Mouse (Mus musculus): ENCODE measurements around the gene Ifne.
"Not testable (repeated sequence)": the region's sequence is repeated elsewhere in the genome, so short reads cannot be mapped to it uniquely, and the experiment has no call there.

The Ifne gene

DNA sequence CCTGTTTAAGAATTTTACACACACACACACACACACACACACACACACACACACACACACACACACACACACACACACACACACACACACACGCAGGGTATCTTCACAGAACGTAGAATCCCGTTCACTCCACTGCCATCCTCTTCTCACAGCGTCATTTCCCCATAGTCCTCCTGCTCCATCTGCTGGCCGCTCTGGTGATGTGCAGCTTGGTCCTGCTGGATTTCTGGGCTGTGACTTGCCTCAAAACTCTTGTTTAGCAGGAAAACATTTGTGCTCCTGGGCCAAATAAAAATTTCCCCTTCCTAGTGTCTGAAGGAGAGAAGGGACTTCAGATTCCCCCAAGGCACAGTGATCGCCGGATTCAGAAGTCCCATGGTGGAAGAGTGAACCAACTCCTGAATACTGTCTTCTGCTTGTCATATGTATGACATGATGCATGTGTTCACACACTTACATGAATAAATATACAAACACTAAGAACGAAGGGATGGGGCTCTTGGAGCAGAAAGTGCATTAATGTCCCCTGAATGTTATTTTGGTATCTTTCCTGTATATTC is 12.6 kb downstream of the Ifne start:
- peak; percentile 83 for DNase-seq

DNA sequence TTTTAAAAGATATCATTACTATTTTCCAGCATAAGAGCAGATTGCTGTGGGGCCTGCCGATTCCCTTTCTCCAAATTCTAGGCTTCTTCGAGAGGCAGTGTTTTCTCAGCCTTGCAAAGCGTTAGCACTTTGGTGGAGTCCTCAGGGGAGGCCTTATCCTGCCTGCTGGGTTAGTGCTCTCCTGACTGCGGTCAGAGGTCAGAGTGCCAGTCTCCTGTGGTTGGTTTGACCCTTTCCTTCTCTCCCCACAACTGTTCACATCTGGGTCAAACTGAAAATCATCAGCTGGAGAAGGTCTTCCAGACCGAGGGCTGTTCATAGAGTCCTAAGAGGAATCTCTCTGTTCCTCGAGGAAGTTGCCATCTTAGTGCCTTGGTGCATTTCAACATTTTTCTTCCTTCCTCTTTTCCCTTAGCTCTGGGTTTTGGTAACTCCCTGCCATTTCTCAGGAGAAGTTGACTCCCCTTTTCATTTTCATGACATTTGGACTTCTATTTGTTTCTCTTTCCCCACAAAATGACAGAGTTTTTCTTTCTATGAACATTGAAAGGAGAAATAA is 14.9 kb downstream of the Ifne start:
- no peak for DNase-seq

DNA sequence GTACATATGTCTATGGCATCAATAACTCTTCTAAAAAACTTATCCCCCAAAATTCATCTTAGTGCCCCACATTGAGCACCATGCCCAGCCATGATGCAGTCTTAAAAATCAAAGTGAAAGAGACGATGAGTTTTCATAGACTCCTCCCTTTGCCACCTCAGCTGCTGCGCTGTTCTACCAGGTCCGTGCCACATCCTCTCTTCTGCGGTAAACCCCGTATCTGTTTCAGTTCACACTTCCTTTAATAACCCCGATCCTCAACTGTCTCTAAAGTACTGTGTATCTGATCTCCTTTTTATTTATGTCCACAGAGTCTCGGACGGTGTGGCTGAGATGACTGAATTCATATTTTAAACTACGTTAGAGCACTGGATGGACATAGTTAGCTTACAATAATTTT is 15.4 kb downstream of the Ifne start:
- DNase-seq = no peak

DNA sequence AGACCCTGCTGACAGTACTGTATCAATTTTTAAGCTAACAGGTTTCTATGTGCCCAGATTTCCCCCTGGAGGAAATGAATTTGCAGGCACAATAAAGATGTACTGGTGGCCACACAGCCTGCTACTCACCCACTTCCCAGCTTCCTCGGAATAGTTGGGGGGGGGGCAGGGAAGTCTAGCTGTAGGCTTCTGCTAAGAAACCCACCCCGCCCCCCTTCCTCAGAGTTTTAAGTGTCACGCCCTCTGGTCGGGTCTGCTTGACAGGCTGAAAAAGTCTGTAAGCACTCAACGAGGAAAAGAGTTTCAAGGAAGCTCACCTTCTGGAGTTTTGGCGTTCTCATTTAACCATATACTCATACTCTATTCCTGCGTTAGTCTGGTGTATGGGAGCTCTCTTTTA is 16.7 kb downstream of the Ifne start:
- DNase-seq = peak; percentile 56

DNA sequence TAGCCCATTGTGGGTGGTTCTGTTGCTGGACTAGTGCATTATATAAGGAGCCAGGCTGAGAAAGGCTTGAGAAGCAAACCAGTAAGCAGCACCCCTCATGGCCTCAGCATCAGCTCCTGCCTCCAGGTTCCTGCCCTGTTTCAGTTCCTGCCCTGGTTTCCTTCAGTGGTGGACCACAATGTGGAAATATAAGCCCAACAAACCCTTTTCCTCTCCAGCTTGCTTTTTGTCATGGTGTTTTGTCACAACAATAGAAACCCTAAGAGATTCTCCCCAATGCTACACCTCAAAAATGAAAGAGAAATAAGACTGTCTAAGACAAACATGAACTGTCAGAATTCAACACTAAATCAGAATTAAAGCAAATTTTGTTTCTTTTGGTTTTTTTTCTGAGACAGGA is 20.8 kb downstream of the Ifne start:
- no peak for DNase-seq

DNA sequence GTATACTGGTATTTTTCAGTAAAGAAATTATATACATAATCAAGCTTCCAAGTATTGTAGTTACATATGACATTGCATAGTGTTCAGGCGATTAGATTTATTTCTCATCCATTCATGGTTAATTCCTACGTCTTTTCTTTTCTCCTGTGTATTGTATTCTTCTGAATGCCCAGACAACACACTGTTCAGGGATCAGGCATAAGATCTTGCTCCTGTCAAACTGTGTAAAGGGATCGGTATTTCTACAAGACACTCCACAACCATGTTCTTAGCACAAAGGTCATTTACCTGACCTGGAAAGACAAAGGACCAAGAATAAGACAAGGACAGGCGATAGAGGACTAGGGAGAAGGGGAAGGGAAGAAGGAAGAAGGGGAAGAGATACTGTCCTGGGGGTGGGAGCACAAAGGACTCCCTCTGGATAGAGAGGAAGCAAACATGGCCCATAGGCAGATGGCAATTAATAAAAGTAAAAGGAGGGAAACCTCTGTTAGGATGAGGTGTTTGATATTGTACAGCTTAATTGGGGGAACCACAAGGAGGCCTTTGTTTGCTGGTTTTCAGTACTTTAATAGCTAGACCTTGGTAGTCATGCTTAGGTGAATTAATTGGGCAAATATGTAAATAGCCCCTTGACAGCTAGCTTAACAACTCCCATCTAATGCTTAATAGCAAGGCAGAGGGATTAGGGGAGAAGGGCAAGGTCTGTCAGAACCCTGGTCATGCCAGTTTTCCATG is 28.8 kb downstream of the Ifne start:
- DNase-seq = no peak

DNA sequence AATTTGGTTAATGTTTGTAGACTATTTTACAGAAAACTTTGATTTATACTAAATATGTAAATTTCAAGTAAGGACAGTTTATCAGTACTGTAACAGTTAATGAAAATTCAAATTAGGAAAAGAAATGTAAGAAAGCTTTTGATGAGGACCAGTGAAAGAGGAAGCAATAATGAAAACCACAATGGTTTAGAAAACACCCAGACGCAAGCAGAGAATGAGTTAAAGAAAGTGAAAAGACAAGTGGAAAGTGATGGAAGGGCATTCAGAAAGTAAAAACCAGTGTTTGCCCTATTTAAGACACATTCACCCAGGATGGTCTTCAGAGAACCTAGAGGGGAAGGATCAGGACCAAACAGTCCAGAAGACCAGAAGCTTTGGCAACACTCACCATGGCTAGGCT is 30.3 kb downstream of the Ifne start, which contains the start of gene Ifna1:
Gene Ifna1, plus strand, starts transcription at position 390 of the 400 bp plus-strand sequence.
- DNase-seq = no peak

DNA sequence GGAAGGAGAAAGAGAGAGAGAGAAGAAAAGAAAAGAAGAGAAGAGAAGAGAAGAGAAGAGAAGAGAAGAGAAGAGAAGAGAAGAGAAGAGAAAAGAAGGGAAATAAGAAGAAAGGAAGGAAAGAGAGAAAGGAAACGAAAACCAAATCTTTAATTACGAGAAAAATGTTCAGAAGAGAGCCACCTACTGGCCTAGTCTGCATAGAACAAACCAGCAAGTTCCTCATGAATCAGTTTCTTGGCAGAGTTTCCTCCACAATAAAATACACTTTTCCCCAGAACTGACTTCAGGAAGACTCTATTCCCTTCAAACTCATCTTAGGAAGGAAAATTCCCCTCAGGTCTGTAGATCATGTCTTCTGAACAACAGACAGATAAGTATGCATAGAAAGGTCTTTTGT is 34.7 kb downstream of the Ifne start:
- DNase-seq = no peak

DNA sequence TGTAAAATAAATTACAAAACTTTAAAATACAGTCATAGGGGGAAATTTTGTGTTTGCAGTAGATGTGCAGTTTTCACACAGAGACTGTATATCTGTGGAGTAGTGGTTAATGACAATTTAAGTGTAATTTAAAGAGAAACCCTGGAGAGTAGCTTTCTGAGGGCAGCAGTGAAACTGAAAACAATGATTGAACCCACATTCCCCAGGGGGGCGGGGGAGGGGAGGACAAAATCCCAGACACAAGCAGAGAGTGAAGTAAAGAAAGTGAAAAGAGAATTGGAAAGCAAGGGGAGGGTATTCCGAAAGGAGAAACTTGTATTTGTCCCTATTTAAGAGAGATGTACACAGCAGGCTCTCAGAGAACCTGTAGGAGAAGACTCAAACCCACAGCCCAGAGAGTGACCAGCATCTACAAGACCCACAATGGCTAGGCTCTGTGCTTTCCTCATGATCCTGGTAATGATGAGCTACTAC is 38.5 kb downstream of the Ifne start, which contains the start of gene Ifna4:
Gene Ifna4, plus strand, starts transcription at position 424 of the 474 bp plus-strand sequence.
- no peak for DNase-seq

DNA sequence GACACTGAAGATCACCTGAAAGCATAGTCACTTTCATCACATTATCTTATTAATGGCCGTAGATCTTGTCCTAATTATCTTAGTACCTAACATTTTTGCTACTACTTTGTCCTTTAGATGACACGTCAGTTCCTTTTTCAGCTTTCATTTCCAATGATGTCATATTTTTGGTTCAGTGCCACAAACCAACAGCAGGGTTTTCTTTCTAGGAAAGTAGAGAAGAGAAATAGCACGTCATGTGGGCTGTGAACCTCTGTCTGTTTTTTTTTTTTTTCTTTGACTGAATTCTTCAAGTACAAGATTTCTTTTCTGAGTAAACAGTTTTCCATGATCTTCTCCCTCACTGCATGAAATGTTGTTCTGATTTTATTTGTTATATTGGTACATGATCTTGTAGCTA is 39.9 kb downstream of the Ifne start:
- no peak for DNase-seq

DNA sequence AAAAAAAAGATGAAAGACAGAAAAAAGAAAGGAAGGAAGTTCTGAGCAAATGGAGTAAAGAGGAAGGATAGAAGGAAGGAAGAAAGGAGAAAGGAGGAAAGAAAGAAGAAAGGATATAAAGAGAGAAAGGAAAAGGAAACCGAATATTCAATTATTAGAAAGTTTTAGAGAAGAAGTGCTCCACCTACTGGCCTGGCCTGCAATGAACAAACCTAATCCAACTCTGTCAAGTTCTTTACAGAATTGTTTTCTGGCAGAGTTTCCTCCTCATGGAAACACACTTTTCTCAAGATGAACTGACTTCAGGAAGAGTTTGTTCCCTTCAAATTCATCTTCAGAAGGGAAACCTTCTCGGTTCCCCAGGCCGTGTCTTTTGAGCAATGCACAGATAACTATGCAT is 41.2 kb downstream of the Ifne start:
- peak; percentile 28 for DNase-seq

DNA sequence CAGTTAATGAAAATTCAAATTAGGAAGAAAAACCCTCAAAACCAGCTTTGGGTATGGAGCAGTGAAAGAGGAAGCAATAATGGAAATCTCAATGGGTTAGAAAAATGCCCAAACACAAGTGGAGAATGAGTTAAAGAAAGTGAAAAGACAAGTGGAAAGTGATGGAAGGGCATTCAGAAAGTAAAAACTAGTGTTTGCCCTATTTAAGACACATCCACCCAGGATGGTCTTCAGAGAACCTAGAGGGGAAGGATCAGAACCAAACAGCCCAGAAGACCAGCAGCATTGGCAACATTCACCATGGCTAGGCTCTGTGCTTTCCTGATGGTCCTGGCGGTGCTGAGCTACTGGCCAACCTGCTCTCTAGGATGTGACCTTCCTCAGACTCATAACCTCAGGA is 44.8 kb downstream of the Ifne start, which contains the start of gene Ifna5:
Gene Ifna5, plus strand, starts transcription at position 301 of the 400 bp plus-strand sequence.
- DNase-seq = not testable (repeated sequence)

DNA sequence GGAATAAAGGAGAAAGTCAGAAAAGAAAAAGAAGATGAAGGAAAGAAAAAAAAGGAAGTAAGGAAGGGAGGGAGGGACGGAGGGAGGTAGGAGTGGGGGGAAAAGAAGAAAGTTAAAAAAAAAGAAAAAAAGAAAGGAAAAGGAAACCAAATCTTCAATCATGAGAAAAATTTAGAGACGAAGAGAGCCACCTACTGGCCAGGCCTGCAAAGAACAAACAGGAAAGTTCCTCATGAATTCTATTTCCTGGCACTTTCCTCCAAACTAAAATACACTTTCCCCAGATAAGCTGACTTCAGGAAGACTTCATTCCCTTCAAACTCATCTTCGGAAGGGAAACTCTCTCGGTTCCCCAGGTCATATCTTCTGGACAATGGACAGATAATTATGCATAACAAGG is 49.5 kb downstream of the Ifne start:
- peak; percentile 39 for DNase-seq
